Mouse (Mus musculus): ENCODE measurements around the gene Dlk2.

Gene Dlk2

GRCm38 (mm10) chr17:46272675-46273074, 24.5 kb upstream of the Dlk2 start:
- no peak for DNase-seq (ENCODE audit: extremely low spot score, low spot score)

DNA sequence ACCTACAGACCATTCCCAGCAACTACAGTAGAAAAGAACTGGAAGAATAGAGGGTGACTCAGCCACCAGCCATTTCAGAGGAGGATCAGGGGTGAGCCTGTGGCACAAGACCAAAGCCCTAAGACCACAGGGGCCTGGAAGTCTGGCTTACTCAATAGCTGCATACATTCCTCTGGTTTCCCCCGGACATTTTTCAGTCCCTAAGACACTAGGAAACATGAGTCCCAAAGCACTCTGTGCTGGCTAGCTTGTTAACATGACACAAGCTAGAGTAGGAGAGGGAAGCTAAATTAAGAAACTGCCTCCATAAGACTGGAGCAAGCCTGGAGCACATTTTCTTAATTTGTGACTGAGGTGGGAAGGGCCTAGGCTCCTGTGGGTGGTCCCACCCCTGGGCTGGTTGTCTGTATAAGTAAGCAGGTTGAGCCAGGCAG, 23.4 kb upstream of the Dlk2 start:
- no peak for DNase-seq (ENCODE audit: extremely low spot score, low spot score)

DNA sequence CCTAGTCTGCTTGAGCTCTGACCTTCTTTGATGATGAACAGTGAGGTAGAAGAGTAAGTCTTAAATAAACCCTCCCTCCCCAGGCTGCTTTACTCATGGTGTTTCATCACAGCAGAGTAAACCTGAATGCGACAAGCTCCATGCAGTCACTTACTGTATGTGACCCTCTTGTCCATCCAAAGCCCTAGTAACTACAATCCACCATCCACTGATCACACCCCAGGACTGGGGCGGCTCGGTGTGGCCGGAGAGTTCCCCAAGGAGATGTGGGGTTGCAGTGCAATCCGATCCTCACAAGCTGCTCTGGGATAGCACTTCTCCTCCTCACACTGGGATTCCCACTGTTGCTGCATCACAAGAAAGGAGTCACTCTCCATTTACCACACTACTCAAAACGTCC, 22.8 kb upstream of the Dlk2 start:
- DNase-seq (ENCODE audit: extremely low spot score, low spot score), result no peak

DNA sequence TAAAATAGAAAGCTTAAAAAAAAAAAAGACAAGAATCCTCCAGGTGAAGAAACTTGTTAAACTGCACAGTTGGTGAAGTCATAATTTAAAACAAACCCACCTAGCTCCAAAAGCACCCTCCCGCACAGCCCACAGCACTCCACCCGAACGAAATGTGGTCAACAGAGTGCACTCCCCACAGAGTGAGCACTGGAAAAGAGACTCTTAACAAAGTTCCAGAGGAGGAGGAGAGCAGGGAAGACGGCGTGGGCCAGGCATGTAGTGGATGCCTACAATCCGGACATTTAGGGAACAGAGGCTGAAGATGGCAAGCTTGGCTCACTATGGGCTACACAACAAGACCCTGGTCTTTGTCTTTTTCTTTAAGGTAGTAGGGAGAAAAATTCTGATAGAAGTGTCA, 22.2 kb upstream of the Dlk2 start:
- DNase-seq (ENCODE audit: extremely low spot score, low spot score), result no peak

- no peak for DNase-seq (ENCODE audit: extremely low spot score, low spot score)
Observed at GRCm38 (mm10) chr17:46275506-46275905, 21.7 kb upstream of the Dlk2 start.

DNA sequence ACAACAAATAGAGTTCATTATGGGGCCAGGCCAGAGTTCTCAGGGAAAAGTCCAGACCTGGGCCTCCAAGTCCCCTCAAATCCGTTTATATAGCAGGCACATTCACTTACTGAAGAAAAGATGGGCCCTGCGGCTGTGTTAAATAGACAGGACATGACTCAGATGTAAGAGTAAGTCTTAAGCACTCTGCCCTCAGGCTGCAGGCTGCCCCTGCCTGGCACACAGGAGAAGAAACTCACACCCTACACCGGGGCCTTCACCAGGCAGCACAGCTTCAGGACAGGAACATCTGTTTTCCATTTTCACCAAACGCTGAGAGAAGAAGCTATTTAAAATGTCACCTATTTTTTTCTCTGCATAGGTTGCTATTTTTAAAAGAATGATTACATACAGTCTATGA, 19.6 kb upstream of the Dlk2 start:
- no peak for DNase-seq (ENCODE audit: extremely low spot score, low spot score)

DNA sequence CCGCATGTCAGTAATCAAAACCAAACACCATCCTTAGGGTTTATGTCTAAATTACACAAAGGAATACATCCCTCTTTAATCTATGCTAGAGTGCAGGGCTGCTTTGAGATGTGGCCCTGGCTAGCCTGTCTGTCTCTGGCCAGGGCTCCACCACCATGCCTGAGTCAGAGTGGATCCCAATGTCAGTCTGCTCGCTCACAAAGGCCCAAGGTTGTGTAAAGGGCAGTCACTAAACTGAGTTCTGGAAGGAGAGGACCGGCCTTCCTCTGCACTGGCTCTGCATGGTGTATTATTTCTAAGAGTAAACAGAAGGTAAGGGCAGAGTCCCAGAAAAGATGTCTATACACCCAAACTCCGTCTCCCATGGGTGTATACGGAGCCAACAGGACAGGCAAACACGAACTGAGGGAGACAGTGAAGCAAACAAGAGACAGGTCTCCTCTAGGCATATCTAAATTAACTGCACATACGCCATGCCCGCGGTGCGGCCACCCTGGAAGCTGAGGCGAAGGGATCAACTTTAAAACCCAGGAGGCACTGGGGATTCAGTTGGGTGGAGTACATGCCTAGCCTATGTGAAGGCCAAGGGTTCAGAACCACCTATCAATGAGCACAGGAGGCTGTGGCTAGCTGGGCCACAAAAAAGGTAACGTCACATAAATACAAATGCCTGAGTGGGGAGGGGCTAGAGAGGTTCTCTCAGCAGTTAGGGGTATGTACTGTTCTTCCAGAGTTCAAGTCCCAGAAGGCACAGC, 19.0 kb upstream of the Dlk2 start:
- no peak for DNase-seq (ENCODE audit: extremely low spot score, low spot score)

GRCm38 (mm10) chr17:46282483-46283123, 14.6 kb upstream of the Dlk2 start, which contains the start of gene Tjap1:
Gene Tjap1, minus strand, starts transcription at chr17:46283026.
- peak; percentile 96 for DNase-seq (ENCODE audit: extremely low spot score, low spot score)

GRCm38 (mm10) chr17:46283140-46283539, 14.1 kb upstream of the Dlk2 start:
- DNase-seq (ENCODE audit: extremely low spot score, low spot score), result no peak

GRCm38 (mm10) chr17:46283911-46284310, 13.3 kb upstream of the Dlk2 start:
- DNase-seq (ENCODE audit: extremely low spot score, low spot score), result no peak

DNA sequence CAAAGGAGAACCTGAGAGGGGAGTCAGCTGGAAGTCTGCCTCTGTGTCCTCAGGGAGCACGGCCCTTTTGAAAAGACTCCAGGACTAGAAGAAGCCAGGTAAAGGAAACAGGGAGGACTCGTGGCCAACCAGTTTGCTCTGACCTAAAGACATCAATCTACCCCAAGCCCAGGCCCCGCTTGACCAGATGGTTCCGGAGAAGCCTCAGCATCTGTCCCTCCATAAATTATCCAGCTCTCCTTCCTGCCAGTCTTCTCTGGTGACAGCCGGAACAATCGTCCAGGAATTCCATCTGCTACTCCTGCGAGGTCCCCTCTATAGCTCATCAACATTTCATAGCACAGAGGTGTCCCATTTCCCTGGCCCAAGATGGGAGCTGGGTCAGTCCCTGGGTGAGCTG, 12.6 kb upstream of the Dlk2 start:
- peak; percentile 40 for DNase-seq (ENCODE audit: extremely low spot score, low spot score)

DNA sequence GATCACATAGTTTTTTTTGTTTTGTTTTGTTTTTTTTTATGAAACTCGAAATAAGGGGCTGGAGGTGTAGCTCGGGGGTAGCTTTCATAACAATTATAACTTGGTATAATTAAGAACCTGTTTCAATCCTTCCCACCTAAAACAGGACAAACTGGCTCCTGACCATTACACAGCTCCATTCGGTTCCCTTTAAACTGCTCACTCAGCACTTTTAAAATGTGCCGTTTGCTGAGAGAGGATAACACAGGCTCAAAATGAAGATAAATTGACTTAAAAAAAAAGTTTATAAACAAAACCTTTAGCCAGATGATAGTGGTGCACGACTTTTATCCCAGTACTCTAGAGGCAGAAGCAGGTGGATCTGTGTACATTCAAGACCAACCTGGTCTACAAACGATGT, 11.8 kb upstream of the Dlk2 start:
- no peak for DNase-seq (ENCODE audit: extremely low spot score, low spot score)

- peak; percentile 37 for DNase-seq (ENCODE audit: extremely low spot score, low spot score)
Observed at GRCm38 (mm10) chr17:46287678-46288095, 9.5 kb upstream of the Dlk2 start.

- DNase-seq (ENCODE audit: extremely low spot score, low spot score), result no peak
Observed at GRCm38 (mm10) chr17:46296601-46297000, 620 bp upstream of the Dlk2 start.

- DNase-seq (ENCODE audit: extremely low spot score, low spot score), result no peak
Observed at GRCm38 (mm10) chr17:46297028-46297363, 225 bp upstream of the Dlk2 start.

DNA sequence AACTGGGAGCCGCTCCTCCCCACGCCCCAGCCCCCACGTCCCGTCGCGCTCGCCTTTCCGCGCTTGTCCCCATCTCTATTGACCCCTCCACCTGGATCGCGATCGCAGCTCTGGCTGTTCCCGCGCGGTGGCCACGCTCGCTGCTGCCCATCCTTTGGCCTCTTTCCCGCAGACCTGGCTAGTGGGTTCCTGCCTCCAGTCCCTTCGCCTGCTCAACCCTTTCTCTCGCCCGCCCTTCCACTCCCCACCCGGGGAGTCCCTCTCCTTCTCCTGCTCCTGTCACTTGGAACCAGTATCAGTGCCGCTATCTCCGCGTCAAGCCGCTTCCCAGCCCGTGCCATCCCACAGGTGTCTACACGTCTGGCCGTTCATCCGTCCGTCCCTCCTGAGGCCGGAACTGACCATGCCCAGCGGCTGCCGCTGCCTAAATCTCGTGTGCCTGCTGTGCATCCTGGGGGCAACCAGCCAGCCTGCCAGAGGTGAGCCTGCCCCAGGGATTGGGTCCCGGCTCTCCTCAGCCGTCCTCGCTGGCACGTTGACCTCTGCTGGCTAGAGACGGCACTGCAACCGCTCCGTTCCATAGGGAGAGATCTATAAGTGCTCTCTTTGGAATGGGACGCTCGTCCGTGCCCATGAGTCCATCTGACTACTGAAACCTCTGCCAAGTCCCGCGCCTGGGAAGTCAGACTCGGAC, 1.1 kb downstream of the Dlk2 start:
- peak; percentile 94 for DNase-seq (ENCODE audit: extremely low spot score, low spot score)

GRCm38 (mm10) chr17:46301892-46302291, 4.7 kb downstream of the Dlk2 start:
- no peak for DNase-seq (ENCODE audit: extremely low spot score, low spot score)

DNA sequence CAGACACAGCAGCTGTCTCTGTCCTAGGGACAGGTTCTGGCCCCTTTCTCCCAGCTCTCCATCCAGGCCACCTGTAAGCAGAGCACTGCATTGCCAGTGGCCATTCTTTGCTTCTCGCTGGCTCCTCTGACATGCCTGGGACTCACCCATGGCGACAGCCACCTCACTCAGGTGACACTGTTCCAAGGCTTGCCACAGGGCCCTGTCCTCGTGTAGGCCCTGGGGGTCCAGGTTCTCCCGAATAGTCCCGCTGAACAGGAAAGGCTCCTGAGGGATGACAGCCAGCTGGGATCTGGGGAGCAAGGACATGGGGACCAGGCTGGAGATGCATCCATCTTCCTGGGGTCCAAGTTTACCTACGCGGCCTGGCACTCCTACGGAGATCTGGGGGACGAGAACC, 7.0 kb downstream of the Dlk2 start:
- DNase-seq (ENCODE audit: extremely low spot score, low spot score), result no peak

DNA sequence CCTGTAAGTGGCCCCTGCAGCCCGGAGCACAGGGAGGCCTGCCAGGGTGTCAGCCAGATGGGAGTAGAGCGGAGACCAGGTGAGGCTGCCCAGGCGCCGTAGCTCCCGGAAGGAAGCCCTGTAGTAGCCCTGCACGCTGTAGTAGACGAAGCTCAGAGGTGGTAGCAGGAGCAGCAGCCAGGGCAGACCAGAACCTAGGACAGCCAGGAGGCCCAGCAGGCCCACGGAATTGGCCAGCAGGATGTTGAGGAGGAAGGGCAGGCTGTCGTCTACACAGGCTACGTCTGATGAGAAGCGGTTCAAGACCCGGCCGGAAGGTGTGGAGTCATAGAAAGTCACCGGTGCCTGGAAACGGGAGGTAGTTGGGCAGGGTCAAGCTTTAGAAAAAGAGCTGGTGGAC, 9.7 kb downstream of the Dlk2 start:
- no peak for DNase-seq (ENCODE audit: extremely low spot score, low spot score)

DNA sequence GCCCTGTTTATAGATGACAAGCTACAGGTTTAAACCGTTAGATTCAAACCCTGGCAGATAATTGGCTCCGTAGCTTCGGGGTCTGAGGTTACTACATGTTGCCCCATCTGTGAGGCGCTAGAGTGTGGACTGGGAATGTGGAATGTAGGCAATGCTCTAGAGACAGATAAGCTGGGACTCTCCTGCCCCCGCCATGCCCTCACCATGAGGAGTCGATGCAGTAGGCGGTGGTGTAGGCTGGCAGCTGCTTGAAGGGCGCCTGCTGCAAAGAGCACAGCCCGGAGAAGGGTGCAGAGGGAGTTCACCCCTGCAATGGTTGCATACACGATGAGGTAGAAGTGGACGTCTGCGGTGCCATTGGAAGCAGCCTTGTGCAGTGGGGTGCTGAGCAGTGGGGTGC, 12.6 kb downstream of the Dlk2 start:
- no peak for DNase-seq (ENCODE audit: extremely low spot score, low spot score)

- no peak for DNase-seq (ENCODE audit: extremely low spot score, low spot score)
Observed at GRCm38 (mm10) chr17:46310515-46310914, 13.3 kb downstream of the Dlk2 start.

- no peak for DNase-seq (ENCODE audit: extremely low spot score, low spot score)
Observed at GRCm38 (mm10) chr17:46313135-46313715, 16.0 kb downstream of the Dlk2 start.
